Mouse (Mus musculus): ENCODE measurements around the gene Slc8a1.

DNA sequence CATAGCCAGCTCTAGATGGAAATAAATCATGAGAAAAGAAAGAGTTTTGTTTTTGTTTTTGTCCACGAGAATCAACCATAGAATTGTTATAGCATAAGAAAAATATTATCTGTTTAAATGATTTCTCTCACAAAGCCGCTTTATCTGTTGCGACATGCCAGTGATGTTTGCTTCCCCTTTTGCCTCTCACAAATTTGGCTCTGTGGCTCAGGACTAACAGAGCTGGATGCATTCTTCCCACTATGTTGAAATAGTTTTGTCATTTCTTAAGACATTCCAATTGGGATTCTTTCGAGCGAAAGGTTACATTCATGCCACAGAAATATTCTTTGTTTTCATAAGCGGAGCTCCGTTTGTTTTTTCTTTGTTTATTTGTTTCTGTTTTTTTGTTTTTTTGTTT, 359.7 kb downstream of the Slc8a1 start:
- TF ChIP-seq CTCF (IDR thresholded peaks at IDR 0.05; ENCODE audit: low read depth) (no peak), EP300 (IDR thresholded peaks at IDR 0.05; ENCODE audit: low read depth) (no peak)

All from heart, postnatal 0 days (tissue).